Mouse (Mus musculus) intestine, embryonic 16.5 days (tissue): ENCODE results near the gene Mgmt. TPM values are rescaled to one million over a fixed set of nuclear protein-coding genes. Genes with fewer than 3 reads are reported as not detected.

Source experiments
- ATAC-seq: fragments of 200-750 bp; cut with Nextera tagmentation; 2 replicates; pipeline ENCODE4 v1.8.0; 2017; ENCODE audit warnings: moderate TSS enrichment, moderate library complexity
- H3K27ac ChIP-seq: fragments of 300-500 bp; sonication (generic); 2 replicates; pipeline ENCODE4 v1.5.1; 2014; ENCODE audit warnings: mild to moderate bottlenecking, low read length
- H3K27me3 ChIP-seq: fragments of 300-500 bp; sonication (generic); replicated peaks from 2 replicates; pipeline ENCODE4 v1.6.1; 2014; ENCODE audit warnings: low read length, control low read depth, mixed read lengths; ENCODE audit not compliant: control insufficient read depth, insufficient read depth
- H3K36me3 ChIP-seq: fragments of 300-500 bp; sonication (generic); 2 replicates; pipeline ENCODE4 v1.6.1; 2014; ENCODE audit warnings: low read length, control low read depth; ENCODE audit not compliant: control insufficient read depth, insufficient read depth
- H3K4me1 ChIP-seq: fragments of 300-500 bp; sonication (generic); 2 replicates; pipeline ENCODE4 v1.6.1; 2014; ENCODE audit warnings: low read length, control low read depth, mixed read lengths; ENCODE audit not compliant: control insufficient read depth, insufficient read depth
- H3K4me2 ChIP-seq: fragments of 300-500 bp; sonication (generic); 2 replicates; pipeline ENCODE4 v1.6.1; 2014; ENCODE audit warnings: low read depth, low read length, control low read depth
- H3K4me3 ChIP-seq: fragments of 300-500 bp; sonication (generic); 2 replicates; pipeline ENCODE4 v1.5.1; 2014; ENCODE audit warnings: mild to moderate bottlenecking, low read length
- H3K9ac ChIP-seq: fragments of 300-500 bp; sonication (generic); 2 replicates; pipeline ENCODE4 v1.6.1; 2014; ENCODE audit warnings: low read depth, low read length
- H3K9me3 ChIP-seq: fragments of 300-500 bp; sonication (generic); 2 replicates; pipeline ENCODE4 v1.6.1; 2016; ENCODE audit warnings: low read length, control low read depth; ENCODE audit not compliant: control insufficient read depth
- WGBS: fragments of 180-500 bp; shearing (Covaris S2); extraction: QIAGEN DNeasy Blood & Tissue Kit; methylation state at CpG from one replicate; pipeline ENCODE4 v1.1.7; 2014; 5-methylcytosine and 5-hydroxymethylcytosine counted together
- polyA plus RNA-seq: library from polyadenylated mRNA; unstranded; fragments of >200 nt; fragmentation: Nextera tagmentation; extraction: Ambion mirVana; gene quantifications from 2 replicates; pipeline ENCODE4 v1.2.1, GENCODE M21; 2015

Mgmt gene
- 5.4 and 5.9 TPM in 2 replicates for polyA plus RNA-seq

DNA sequence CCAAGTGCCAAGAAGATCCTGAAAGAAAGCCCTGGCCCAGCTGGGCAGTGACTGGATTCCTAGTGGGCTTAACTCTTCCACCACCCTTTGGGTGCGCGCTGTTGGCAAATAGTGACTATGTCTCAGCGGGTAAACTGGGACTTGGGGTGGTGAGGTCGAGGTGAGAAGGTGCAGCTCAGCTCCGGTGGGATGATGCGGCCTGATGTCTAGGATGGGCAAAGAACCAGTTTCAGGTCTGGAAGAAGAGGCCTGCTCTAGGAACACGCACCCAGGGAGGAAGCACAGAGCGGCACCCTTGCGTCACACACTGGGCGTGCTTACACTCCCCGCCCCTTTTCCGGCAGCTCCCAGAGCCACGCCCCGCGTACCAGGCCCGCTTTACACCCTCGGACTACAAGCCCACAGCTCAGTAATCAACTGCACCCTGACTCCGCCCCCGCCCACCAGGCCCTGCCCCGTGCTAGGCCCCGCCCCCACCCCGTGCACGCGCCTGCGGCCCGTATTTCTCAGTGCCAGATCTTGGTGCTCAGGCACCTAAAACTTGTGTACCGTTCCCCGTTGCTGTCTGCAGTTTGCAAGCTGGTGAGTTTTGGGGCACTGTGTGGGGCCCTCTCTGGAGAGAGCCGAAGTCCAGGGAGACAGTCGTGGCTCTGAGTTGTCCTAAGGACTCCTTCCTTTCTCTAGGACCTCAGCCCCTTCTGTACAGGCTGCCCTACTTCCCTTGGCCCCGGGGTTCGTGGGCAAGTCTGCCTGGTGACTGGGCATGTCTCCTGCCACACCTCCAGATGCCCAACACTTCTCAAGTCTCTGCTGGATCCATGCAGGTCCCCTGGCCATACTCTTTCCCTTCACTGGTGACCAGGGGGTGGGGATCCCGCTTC lies at the start of gene Mgmt:
Gene Mgmt, plus strand, starts transcription at position 509 of the 881 bp plus-strand sequence.
- Histone ChIP-seq H3K27me3 (no peaks in the 10 kb centered on the region), H3K36me3 (no peaks in the 10 kb centered on the region), H3K9me3 (no peaks in the 10 kb centered on the region), H3K4me2 (peak within 1 kb of the TSS; percentile 55), H3K4me3 (peak within 1 kb of the TSS; percentile 43), H3K27ac (peak within 1 kb of the TSS; percentile 57; the same call in 1 of the 2 replicates), H3K4me1 (0 out of 2 replicates have a peak, but pooled peaks cover 3% of the 10 kb centered on the region), H3K9ac (peak within 1 kb of the TSS; percentile 67)
- 11% methylated on average over 32 of the region's 33 CpGs for WGBS
- ATAC-seq: peak; percentile 100

GRCm38 (mm10) chr7:136844835-136845234 lies 49.6 kb upstream of the Mgmt start:
- H3K9me3 ChIP-seq: no peaks in the 10 kb centered on the region
- WGBS: 63% methylated on average over 5 of the region's 5 CpGs
- no peaks in the 10 kb centered on the region for H3K27me3 ChIP-seq
- no peaks in the 10 kb centered on the region for H3K36me3 ChIP-seq
- H3K4me1 ChIP-seq: 0 out of 2 replicates have a peak, but pooled peaks cover 2% of the 10 kb centered on the region
- H3K9ac ChIP-seq: no peak overlapping the region
- no peak overlapping the region for H3K27ac ChIP-seq
- ATAC-seq: no peak
- no peak overlapping the region for H3K4me2 ChIP-seq
- no peak overlapping the region for H3K4me3 ChIP-seq

DNA sequence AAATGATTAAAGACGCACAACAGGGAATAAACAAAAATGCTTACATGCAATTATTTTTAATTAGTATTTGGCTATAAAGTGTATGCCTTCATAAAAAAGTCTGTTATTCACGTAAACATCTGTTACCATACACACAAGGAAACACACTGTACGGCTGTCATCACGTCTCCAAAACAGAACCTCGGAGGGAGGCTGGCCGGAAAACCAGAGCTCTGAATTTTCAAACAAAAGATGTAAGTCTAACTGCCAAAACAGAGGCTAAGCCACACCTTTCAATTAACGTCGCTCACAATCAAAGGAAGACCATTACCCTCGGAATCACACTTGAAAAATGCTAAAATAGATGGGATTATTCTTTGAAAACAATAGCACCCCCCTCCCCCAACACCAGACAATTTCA lies 49.1 kb upstream of the Mgmt start:
- H3K4me1 ChIP-seq: 0 out of 2 replicates have a peak, but pooled peaks cover 2% of the 10 kb centered on the region
- no peak overlapping the region for H3K9ac ChIP-seq
- H3K4me3 ChIP-seq: no peak overlapping the region
- ATAC-seq: no peak
- no peaks in the 10 kb centered on the region for H3K36me3 ChIP-seq
- H3K9me3 ChIP-seq: no peaks in the 10 kb centered on the region
- no peaks in the 10 kb centered on the region for H3K27me3 ChIP-seq
- H3K27ac ChIP-seq: no peak overlapping the region
- no peak overlapping the region for H3K4me2 ChIP-seq
- 45% methylated on average over 9 of the region's 9 CpGs for WGBS

GRCm38 (mm10) chr7:136846086-136846620 lies 48.3 kb upstream of the Mgmt start:
- 67% methylated on average over 10 of the region's 10 CpGs for WGBS
- H3K4me1 ChIP-seq: 0 out of 2 replicates have a peak, but pooled peaks cover 2% of the 10 kb centered on the region

GRCm38 (mm10) chr7:136847601-136848000 lies 46.8 kb upstream of the Mgmt start:
- no peak for ATAC-seq
- Histone ChIP-seq H3K36me3 (no peaks in the 10 kb centered on the region), H3K4me1 (0 out of 2 replicates have a peak, but pooled peaks cover 2% of the 10 kb centered on the region), H3K27me3 (no peaks in the 10 kb centered on the region), H3K9me3 (no peaks in the 10 kb centered on the region), H3K4me2 (no peak overlapping the region), H3K9ac (no peak overlapping the region), H3K4me3 (no peak overlapping the region), H3K27ac (no peak overlapping the region)
- 91% methylated on average over 6 of the region's 6 CpGs for WGBS

More at GRCm38 (mm10) chr7:136846086-136846620, 48.3 kb upstream of the Mgmt start:
- H3K9ac ChIP-seq: no peak overlapping the region
- no peak overlapping the region for H3K4me2 ChIP-seq
- ATAC-seq: no peak
- no peaks in the 10 kb centered on the region for H3K27me3 ChIP-seq
- no peak overlapping the region for H3K4me3 ChIP-seq
- H3K9me3 ChIP-seq: no peaks in the 10 kb centered on the region
- H3K27ac ChIP-seq: no peak overlapping the region
- H3K36me3 ChIP-seq: no peaks in the 10 kb centered on the region

- no peak overlapping the region for H3K4me3 ChIP-seq
- H3K9ac ChIP-seq: no peak overlapping the region
- H3K27ac ChIP-seq: no peak overlapping the region
- H3K27me3 ChIP-seq: no peaks in the 10 kb centered on the region
- 77% methylated on average over 8 of the region's 8 CpGs for WGBS
- no peak overlapping the region for H3K4me2 ChIP-seq
- no peak for ATAC-seq
- no peaks in the 10 kb centered on the region for H3K9me3 ChIP-seq
- H3K4me1 ChIP-seq: 0 out of 2 replicates have a peak, but pooled peaks cover 5% of the 10 kb centered on the region
- no peaks in the 10 kb centered on the region for H3K36me3 ChIP-seq
Observed at GRCm38 (mm10) chr7:136848761-136849160, 45.7 kb upstream of the Mgmt start.

- no peak overlapping the region for H3K27ac ChIP-seq
- WGBS: 76% methylated on average over 3 of the region's 3 CpGs
Observed at GRCm38 (mm10) chr7:136849811-136850210, 44.6 kb upstream of the Mgmt start.

DNA sequence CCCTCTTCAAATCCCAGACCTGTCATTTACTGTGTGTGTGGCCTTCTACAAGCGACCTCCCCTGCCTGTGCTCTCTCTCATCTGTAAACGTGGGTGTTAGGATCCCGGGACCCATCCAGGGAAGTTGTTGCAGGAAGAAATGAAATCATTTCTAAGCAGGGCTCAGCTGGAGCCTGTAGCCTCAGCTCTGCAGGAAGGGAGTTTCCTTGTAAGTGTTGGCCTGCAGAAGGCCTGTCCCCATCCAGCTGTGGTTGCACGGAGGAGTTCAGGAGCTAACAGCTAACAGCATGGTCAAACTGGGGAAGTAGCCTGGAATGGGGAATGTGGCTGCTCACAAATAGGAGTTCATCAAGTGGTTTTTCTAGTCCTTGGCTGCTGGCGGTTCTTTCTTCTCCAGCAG lies 44.1 kb upstream of the Mgmt start:
- H3K27me3 ChIP-seq: no peaks in the 10 kb centered on the region
- WGBS: 48% methylated on average over 5 of the region's 5 CpGs
- no peaks in the 10 kb centered on the region for H3K36me3 ChIP-seq
- peak; percentile 50; the same call in 1 of the 2 replicates for ATAC-seq
- no peaks in the 10 kb centered on the region for H3K9me3 ChIP-seq
- no peak overlapping the region for H3K27ac ChIP-seq
- H3K9ac ChIP-seq: no peak overlapping the region
- no peak overlapping the region for H3K4me2 ChIP-seq
- H3K4me3 ChIP-seq: no peak overlapping the region
- H3K4me1 ChIP-seq: 0 out of 2 replicates have a peak, but pooled peaks cover 3% of the 10 kb centered on the region

More at GRCm38 (mm10) chr7:136849811-136850210, 44.6 kb upstream of the Mgmt start:
- ATAC-seq: no peak
- Histone ChIP-seq H3K9ac (no peak overlapping the region), H3K27me3 (no peaks in the 10 kb centered on the region), H3K4me2 (no peak overlapping the region), H3K4me1 (0 out of 2 replicates have a peak, but pooled peaks cover 3% of the 10 kb centered on the region), H3K4me3 (no peak overlapping the region), H3K9me3 (no peaks in the 10 kb centered on the region), H3K36me3 (no peaks in the 10 kb centered on the region)

GRCm38 (mm10) chr7:136851946-136852345 lies 42.5 kb upstream of the Mgmt start:
- H3K4me3 ChIP-seq: no peak overlapping the region
- no peaks in the 10 kb centered on the region for H3K27me3 ChIP-seq
- no peak for ATAC-seq
- no peaks in the 10 kb centered on the region for H3K9me3 ChIP-seq
- H3K9ac ChIP-seq: no peak overlapping the region
- 74% methylated on average over 8 of the region's 8 CpGs for WGBS
- 0 out of 2 replicates have a peak, but pooled peaks cover 3% of the 10 kb centered on the region for H3K4me1 ChIP-seq
- no peaks in the 10 kb centered on the region for H3K36me3 ChIP-seq
- H3K27ac ChIP-seq: no peak overlapping the region
- H3K4me2 ChIP-seq: no peak overlapping the region
